Mouse (Mus musculus) cerebellum, adult 2 months (tissue): ENCODE results near the gene 3100002H09Rik.

Experiments
- CTCF ChIP-seq: fragments of 200-500 bp; IDR thresholded peaks from 2 replicates; pipeline ENCODE4 v1.5.1; 2011; ENCODE audit warnings: low read depth, mild to moderate bottlenecking, control low read depth, low read length, moderate library complexity, borderline replicate concordance; ENCODE audit not compliant: insufficient read depth
- POLR2A ChIP-seq: fragments of 200-500 bp; IDR thresholded peaks from 2 replicates; pipeline ENCODE4 v1.6.1; 2011; ENCODE audit warnings: low read length, control low read depth, borderline replicate concordance; ENCODE audit not compliant: insufficient read depth

DNA sequence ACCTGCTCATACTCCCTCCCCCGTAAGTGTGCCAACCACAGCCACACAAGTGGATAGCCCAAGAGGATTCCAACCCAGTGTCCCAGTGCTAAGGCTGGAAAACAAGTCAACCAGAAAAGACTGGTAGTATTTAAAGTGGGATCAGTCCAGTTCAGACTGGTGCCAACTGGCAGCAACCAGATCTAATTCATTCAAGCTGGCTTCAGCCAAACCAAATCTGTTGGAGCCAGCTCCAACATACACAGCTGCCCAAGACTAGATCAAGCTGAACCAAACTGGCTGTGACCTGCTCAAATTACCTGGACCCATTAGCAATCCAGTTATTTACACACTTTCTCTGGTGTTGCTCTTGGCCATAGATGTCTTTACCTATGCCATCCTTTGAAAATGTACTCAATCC, 16.2 kb upstream of the 3100002H09Rik start:
- TF ChIP-seq POLR2A: no peak
- TF ChIP-seq CTCF: no peak
